Mouse (Mus musculus) lung, embryonic 15.5 days (tissue): ENCODE data around the gene Adgrg1. TPM values are rescaled to one million over a fixed set of nuclear protein-coding genes. Genes with fewer than 3 reads are reported as not detected.
A peak's percentile ranks its signal among the peaks of the same experiment; 100 is the strongest.

Source experiments
- ATAC-seq: fragments of 200-750 bp; cut with Nextera tagmentation; 2 replicates; pipeline ENCODE4 v1.8.0; 2017; ENCODE audit warnings: moderate number of reproducible peaks, borderline replicate concordance; ENCODE audit not compliant: low FRiP score, low TSS enrichment; ENCODE audit errors: extremely low read depth
- H3K27ac ChIP-seq: fragments of 300-500 bp; sonication (generic); 2 replicates; pipeline ENCODE4 v1.5.1; 2015; ENCODE audit warnings: moderate library complexity, mild to moderate bottlenecking, inconsistent platforms
- H3K27me3 ChIP-seq: fragments of 300-500 bp; sonication (generic); 2 replicates; pipeline ENCODE4 v1.6.1; 2015; ENCODE audit warnings: inconsistent platforms
- H3K36me3 ChIP-seq: fragments of 300-500 bp; sonication (generic); 2 replicates; pipeline ENCODE4 v1.6.1; 2015; ENCODE audit warnings: inconsistent platforms
- H3K4me1 ChIP-seq: fragments of 300-500 bp; sonication (generic); 2 replicates; pipeline ENCODE4 v1.6.1; 2015; ENCODE audit warnings: inconsistent platforms
- H3K4me2 ChIP-seq: fragments of 300-500 bp; sonication (generic); 2 replicates; pipeline ENCODE4 v1.6.1; 2015; ENCODE audit warnings: inconsistent platforms, mild to moderate bottlenecking, moderate library complexity
- H3K4me3 ChIP-seq: fragments of 300-500 bp; sonication (generic); 2 replicates; pipeline ENCODE4 v1.5.1; 2015; ENCODE audit warnings: mild to moderate bottlenecking, inconsistent platforms
- H3K9ac ChIP-seq: fragments of 300-500 bp; sonication (generic); 2 replicates; pipeline ENCODE4 v1.6.1; 2015; ENCODE audit warnings: inconsistent platforms
- H3K9me3 ChIP-seq: fragments of 300-500 bp; sonication (generic); 2 replicates; pipeline ENCODE4 v1.6.1; 2016; ENCODE audit warnings: inconsistent platforms
- WGBS: fragments of 180-500 bp; shearing (Covaris S2); methylation state at CpG from one replicate; pipeline ENCODE4 v1.1.7; 2015; 5-methylcytosine and 5-hydroxymethylcytosine counted together
- polyA plus RNA-seq: library from polyadenylated mRNA; unstranded; fragments of >200 nt; fragmentation: Nextera tagmentation; extraction: Ambion mirVana; gene quantifications from 2 replicates; pipeline ENCODE4 v1.2.1, GENCODE M21; 2015

Adgrg1 gene
- polyA plus RNA-seq, 1 experiment from 2014 or later: 35.6 TPM

DNA sequence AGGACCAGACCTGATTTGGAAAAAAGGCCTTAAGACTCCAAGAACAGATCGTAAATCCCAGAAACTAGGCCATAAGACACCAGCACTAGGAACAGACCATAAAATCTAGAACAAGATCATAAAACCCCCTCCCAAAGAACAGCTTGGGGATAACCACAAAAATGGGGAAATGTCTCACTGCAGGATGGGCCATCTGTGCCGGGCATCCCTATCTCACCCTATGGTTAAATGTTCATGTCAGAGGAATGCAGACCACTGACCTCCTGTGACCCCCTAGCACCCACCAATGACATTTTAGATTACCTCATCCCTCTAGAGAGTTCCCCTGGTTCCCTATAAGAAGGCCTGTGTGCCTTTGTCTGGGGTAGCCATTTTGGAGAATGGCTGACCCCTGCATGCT is 75.1 kb downstream of the Adgrg1 start:
- no peak for ATAC-seq
- Histone ChIP-seq H3K9ac (no peak overlapping the region), H3K4me3 (no peak overlapping the region), H3K27me3 (no peaks in the 10 kb centered on the region), H3K9me3 (no peaks in the 10 kb centered on the region), H3K36me3 (no peaks in the 10 kb centered on the region), H3K27ac (no peak overlapping the region), H3K4me1 (0 out of 2 replicates have a peak, but pooled peaks cover under 1% of the 10 kb centered on the region), H3K4me2 (no peak overlapping the region)
- 65% methylated on average over 2 of the region's 2 CpGs for WGBS

DNA sequence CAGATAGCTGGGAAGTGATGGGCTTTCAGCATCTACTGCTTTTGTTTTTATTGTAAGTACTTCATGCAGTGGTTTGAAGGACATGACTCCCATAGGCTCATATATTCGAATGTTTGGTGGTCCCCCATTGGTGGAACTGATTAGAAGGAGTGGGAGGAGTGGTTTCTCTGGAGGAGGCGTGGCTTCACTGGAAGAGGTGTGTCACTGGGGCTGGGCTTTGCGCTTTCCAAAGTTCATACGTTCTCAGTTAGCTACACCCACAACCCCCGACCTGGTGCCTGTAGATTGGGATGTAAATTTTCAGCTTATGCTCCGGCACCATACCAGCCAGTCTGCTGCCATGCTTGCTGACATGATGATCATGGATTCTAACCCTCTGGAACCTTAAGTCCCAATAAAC is 79.9 kb downstream of the Adgrg1 start:
- no peak for ATAC-seq
- Histone ChIP-seq H3K4me3 (no peak overlapping the region), H3K9me3 (no peaks in the 10 kb centered on the region), H3K27me3 (no peaks in the 10 kb centered on the region), H3K36me3 (no peaks in the 10 kb centered on the region), H3K4me1 (no peaks in the 10 kb centered on the region), H3K27ac (no peak overlapping the region), H3K9ac (no peak overlapping the region), H3K4me2 (no peak overlapping the region)
- WGBS: 59% methylated on average over 6 of the region's 6 CpGs

DNA sequence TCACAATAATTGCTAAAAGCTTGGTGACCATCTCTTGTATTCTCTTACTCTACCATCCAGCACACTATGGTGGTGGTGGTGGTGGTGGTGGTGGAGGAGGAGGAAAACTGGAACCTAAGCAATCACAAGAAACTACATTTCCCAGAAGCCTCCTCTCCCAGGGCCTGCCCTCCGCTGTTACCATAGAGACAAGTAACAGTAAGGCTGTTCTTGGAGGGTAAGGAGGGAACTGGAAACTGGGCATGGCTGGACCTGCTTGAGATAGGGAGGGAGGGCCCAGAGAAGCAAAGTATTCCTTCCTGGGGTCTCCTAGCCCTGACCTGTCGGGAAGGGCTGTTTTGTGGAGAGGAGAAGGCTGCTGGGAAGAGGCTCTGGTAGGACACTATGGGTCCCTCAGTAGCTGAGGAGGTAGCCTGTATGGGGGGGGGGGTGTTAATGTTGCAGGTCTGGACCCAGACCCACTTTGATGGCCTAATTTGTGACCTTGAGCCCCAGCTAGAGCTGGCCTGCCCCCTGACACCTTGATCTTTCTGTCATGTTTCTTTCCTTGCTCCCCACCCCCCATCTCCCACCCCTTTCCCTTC is 80.5 kb downstream of the Adgrg1 start, which contains the start of gene Drc7:
Drc7 (plus strand) TSS at position 177 of the 584 bp plus-strand sequence.
- no peak within 1 kb of the TSS for H3K9ac ChIP-seq
- no peak within 1 kb of the TSS for H3K4me3 ChIP-seq
- H3K36me3 ChIP-seq: no peaks in the 10 kb centered on the region
- 12% methylated on average over 2 of the region's 2 CpGs for WGBS
- H3K4me1 ChIP-seq: no peaks in the 10 kb centered on the region
- H3K9me3 ChIP-seq: no peaks in the 10 kb centered on the region
- H3K27me3 ChIP-seq: no peaks in the 10 kb centered on the region
- no peak within 1 kb of the TSS for H3K27ac ChIP-seq
- ATAC-seq: peak; percentile 68
- H3K4me2 ChIP-seq: no peak within 1 kb of the TSS

GRCm38 (mm10) chr8:95056414-95056813 is 81.9 kb downstream of the Adgrg1 start:
- Histone ChIP-seq H3K36me3 (no peaks in the 10 kb centered on the region), H3K4me3 (no peak overlapping the region), H3K4me2 (no peak overlapping the region), H3K4me1 (no peaks in the 10 kb centered on the region), H3K27me3 (no peaks in the 10 kb centered on the region), H3K9ac (no peak overlapping the region), H3K9me3 (no peaks in the 10 kb centered on the region), H3K27ac (no peak overlapping the region)
- WGBS: 74% methylated on average over 5 of the region's 5 CpGs
- ATAC-seq: no peak

DNA sequence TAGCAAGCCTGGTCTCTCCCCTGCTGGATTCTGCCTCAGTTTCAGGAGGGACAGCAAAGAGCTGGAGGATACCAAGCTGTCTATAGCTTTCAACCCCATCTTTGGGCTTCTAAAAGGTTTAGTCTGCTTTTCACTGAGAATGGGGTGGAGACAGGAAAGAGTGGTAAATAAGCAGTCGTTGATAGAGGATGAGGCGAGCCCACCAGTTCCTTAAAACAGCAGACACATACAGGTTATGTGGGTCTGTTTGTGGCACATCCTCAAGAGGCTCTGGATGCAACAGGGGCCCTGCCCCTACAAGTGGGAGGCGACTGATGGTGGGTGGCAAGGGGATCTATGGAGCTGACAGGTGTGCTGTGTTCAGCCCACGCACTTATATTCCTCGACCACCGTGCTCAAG is 84.1 kb downstream of the Adgrg1 start:
- no peak for ATAC-seq
- Histone ChIP-seq H3K36me3 (no peaks in the 10 kb centered on the region), H3K4me2 (no peak overlapping the region), H3K9ac (no peak overlapping the region), H3K27me3 (no peaks in the 10 kb centered on the region), H3K27ac (no peak overlapping the region), H3K9me3 (no peaks in the 10 kb centered on the region), H3K4me3 (no peak overlapping the region), H3K4me1 (0 out of 2 replicates have a peak, but pooled peaks cover 3% of the 10 kb centered on the region)
- 72% methylated on average over 6 of the region's 6 CpGs for WGBS

DNA sequence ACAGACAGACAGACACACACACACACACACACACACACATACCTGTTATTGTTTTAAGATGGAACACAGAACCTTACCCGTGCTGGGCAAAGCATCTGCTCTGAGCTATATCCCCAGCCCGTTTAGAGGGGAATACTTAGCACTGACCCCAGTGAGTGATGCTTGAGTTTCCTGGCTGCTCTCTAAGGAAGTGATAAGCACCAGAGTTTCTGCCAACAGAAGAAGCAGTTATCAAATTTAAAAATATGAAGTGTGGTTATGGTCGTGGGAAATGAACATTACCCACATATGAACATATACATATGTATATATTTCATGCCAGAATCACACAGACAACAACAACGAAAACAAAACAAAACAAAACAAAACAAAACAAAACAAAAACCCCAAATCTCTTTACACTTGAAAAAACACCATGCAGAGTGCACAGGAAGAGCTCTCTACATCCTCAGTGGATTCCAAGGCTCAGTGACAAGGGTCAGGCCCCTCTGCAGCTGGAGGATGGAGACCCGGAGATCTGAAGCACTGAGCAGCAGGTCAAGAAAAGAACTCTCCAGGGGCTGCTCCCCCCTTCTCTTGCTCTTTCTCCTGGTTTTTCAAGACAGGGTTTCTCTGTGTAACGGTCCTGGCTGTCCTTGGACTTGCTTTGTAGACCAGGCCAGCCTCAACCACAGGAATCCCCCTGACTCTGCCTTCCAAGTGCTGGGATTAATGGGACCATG is 85.4 kb downstream of the Adgrg1 start:
- no peak overlapping the region for H3K27ac ChIP-seq
- WGBS: 31% methylated on average over 6 of the region's 6 CpGs
- H3K9ac ChIP-seq: no peak overlapping the region

More for the DNA sequence above, 85.4 kb downstream of the Adgrg1 start:
- Histone ChIP-seq H3K4me1 (0 out of 2 replicates have a peak, but pooled peaks cover 3% of the 10 kb centered on the region), H3K4me2 (no peak overlapping the region), H3K27me3 (no peaks in the 10 kb centered on the region), H3K9me3 (no peaks in the 10 kb centered on the region), H3K4me3 (no peak overlapping the region), H3K36me3 (no peaks in the 10 kb centered on the region)
- no peak for ATAC-seq

Other genes starting within 250 kb of the Adgrg1 start
- gene Ccl22, start 229.2 kb upstream of the Adgrg1 start, polyA plus RNA-seq: 0.06 TPM in 2 replicates
- 6.2 and 8.3 TPM in 2 replicates for gene Cx3cl1, start 202.7 kb upstream of the Adgrg1 start, polyA plus RNA-seq
- 0.32 TPM in 1 of 2 replicates, not detected in the other for gene Ccl17, start 164.3 kb upstream of the Adgrg1 start, polyA plus RNA-seq
- gene Coq9, start 136.4 kb upstream of the Adgrg1 start, polyA plus RNA-seq: 63.0 and 68.0 TPM in 2 replicates
- gene Ciapin1, start 136.4 kb upstream of the Adgrg1 start, polyA plus RNA-seq: 104 and 105 TPM in 2 replicates
- gene Polr2c, start 117.3 kb upstream of the Adgrg1 start, polyA plus RNA-seq: 161 and 164 TPM in 2 replicates
- 40.4 and 45.7 TPM in 2 replicates for gene Dok4, start 98.4 kb upstream of the Adgrg1 start, polyA plus RNA-seq
- 28.7 and 29.3 TPM in 2 replicates for gene Ccdc102a, start 56.7 kb upstream of the Adgrg1 start, polyA plus RNA-seq
- 0.29 and 0.36 TPM in 2 replicates for gene Adgrg5, start 51.1 kb upstream of the Adgrg1 start, polyA plus RNA-seq
- gene Adgrg3, start 42.9 kb downstream of the Adgrg1 start, polyA plus RNA-seq: 4.3 and 5.2 TPM in 2 replicates
- 0.61 and 0.83 TPM in 2 replicates for gene Drc7, start 80.4 kb downstream of the Adgrg1 start, polyA plus RNA-seq
- gene Katnb1, start 106.4 kb downstream of the Adgrg1 start, polyA plus RNA-seq: 19.4 and 22.6 TPM in 2 replicates
- gene Kifc3, start 228.1 kb downstream of the Adgrg1 start, polyA plus RNA-seq: 22.7 and 27.0 TPM in 2 replicates